Mouse (Mus musculus) heart, postnatal 14 days (tissue): ENCODE measurements at regions not wholly inside any gene's neighbourhood (a gene's known extent, or its start where the extent isn't known, plus 50 kb on each side); places are given as distances from the start of the nearest gene placed in this dataset.

Experiments
- DNase-seq, 2 experiments: peaks; one replicate each; pipeline ENCODE4 v3.0.0; 2021 to 2022
- intact Hi-C: fragments of 180-260 bp; cut with DNase I; formaldehyde crosslinking; loops from one replicate; pipeline ENCODE4 v1.15.1; 2025

DNA sequence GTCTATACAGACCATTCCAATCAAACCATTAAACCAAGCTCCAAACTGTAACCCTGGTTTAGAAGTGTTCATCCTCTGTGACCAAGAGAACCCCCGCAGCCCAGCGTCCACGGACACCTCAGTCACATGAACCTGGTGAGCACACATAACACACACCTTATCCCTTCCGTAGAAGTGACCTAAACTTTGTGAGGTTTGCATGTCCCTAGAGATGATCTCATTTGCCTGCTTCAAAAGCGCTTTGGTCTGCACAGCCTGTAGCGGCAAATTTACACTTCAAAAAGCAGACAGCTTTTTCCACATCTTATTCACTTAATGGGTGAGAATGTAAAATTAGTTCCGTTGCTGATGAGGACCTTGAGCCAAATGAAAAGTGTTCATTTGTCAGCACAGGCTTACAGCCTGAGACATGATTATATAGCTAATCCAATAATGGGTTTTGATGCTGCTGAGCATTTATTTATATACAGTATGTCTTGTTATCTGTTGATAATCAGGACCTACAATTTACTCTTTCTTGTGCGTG lies 122.3 kb upstream of the Lmo4 start:
- intact Hi-C loops: no loop called here
- DNase-seq: no peak

DNA sequence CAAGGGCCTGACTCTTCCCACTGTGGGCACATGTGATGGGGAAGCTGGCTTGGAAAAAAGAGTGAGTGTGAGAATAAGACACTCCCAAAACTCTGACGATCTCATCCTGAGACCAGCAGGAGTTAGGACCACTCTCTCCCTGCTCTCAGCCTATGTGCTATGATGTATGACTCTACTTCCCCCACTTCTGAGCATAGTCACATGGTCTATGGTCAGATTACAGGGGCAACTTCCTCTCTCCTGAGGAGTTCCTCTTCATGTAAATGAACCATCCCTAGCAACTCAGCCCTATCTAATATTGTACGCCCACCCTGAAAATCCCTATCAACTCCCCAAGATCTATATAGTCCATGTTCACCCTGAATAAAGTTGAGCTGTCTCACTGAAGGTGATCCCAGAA lies 120.0 kb upstream of the Lmo4 start:
- intact Hi-C loops: no loop called here
- no peak for DNase-seq

DNA sequence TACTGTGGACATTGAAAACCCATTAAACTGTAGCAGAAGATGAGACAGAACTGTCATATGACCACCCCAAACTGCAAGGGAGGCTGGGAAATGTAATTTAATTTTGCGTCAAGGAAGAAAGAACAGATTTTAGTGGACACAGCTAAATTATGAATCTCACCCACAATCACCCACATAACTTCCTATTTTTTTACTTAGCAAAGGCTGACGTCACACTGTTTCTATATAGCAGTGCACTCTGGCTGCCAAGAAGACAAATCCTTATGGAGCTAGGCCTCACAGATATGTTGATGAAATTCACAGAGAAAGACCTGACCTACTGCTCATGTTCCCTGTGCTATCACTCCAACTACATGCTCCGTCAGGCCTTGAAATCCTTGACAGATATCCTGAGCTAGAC lies 118.5 kb upstream of the Lmo4 start:
- intact Hi-C loops: no loop called here
- no peak for DNase-seq

DNA sequence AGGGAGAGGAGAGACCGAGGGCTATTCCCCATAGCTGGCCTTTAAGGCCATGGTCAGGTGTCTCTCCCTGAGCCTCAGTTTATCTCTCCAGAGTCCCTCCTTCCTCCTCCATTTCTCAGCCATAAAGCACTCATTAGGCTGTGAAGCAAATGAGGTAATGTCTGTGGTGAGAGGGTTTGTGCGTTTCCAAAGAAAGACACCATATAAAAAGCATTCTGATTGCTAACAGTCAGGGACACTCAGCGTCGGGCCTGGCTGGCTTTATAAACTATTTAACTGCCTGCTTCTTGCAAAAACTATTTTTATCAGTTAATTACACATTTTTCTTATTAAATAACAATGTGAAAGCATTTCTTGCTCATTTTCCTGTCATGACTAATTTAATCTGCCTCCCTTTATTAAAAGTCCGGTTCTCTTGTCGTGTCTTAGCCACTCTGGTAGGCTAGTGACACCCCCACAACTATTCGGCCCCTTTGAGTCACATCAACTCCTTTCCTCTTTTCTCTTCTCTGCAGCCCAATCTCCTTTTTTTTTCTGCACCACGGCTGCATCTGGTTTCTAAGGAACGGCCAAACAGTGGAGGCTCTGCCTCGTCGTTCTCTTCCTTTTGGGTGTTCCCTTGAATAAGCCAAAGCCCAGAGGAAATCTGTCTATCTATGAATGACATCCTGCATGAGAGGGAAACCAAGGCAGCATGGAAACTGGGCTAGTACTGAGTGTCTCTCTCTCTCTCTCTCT lies 114.6 kb upstream of the Lmo4 start:
- DNase-seq: no peak
- intact Hi-C loops: no loop called here

DNA sequence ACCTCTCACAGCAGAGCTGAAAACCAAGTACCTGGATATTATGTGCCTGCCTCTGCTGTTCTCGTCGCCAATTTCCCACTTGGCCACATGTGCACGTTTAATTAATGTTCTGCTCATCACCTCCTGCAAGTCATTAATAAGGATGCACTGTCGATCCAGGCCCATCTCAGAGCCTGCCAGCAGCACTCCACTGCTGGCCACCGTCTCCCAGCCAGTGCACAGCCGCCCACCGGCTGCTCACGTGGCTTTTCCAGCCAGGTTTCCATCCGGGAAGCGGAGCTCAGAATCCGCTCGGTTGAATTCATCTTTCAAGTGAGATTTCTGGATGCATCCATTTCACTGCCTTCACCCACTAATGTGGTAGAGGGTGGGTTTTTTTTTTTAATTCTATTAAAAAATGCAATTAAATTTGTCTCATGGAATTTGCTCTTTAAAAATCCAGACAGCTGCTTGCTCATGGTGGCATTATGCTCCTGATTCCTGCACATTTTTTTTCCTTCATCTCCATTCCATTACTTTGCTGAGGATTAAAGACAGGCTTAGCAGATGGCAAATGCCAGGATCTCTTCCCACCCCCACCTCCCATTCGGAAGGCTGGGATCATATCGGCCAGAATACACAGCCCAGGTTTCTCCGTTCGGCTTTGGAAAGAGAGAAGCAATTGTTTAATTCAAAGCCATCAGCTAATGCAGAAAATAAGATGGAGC lies 113.9 kb upstream of the Lmo4 start:
- DNase-seq: peak in 1 of 2 experiments; percentile 2
- intact Hi-C loops: no loop called here

DNA sequence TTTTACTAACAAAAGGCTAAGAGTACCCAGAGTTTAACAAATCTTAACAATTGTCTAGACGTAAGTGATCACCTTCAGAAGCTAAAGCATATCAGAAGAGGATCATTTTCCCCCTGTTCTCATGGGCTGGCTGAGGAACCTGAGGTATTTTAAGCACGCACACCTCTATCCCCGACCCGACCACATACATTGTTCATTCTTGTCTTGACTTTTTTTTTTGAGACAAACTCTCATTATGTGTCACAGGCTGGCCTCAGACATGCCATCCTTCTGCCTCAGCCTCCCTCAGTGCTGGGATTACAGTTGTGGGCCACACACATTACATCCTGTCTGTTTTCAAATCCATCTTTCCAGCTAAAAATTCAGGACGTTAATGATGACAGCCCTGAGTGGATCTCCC lies 105.7 kb upstream of the Lmo4 start:
- no peak for DNase-seq
- intact Hi-C loops: no loop called here

DNA sequence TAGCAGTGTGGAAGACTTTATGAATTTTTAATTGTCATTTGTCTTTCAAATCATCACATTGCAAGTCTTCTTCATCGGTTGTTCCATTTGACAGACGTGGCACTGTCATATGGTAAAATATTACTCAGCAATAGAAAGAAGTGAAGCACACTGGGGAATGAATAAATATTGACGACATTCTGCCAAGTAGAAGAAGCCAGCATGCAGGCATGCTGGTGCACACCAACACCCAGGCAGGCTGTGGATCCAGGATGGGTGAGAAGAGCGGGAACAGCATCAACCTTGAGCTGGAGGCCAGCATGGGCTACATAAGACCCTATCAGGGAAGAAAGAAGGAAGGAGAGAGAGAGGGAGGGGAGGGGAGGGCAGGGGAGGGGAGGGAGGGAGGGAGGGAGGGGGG lies 103.6 kb upstream of the Lmo4 start:
- intact Hi-C loops: no loop called here
- no peak for DNase-seq

DNA sequence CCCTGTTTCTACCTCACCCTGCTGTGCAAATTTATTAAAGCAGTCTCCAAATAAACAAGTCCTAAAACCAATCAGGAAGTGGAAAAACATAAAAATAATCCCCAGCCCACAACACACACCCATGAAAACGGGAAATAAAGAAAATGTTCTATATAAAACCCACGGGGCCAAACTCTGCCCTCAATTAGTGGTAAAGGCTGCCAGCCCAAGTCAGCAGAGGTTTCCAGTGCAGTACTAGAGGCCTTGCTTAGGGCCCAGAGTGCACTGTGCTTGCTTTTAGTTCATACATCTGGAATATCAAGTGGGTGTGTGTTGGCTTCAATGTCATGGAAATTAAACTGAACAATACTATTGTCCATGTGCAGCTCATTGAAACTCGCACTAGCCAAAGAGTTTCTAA lies 102.5 kb upstream of the Lmo4 start:
- no peak for DNase-seq
- intact Hi-C loops: no loop called here

DNA sequence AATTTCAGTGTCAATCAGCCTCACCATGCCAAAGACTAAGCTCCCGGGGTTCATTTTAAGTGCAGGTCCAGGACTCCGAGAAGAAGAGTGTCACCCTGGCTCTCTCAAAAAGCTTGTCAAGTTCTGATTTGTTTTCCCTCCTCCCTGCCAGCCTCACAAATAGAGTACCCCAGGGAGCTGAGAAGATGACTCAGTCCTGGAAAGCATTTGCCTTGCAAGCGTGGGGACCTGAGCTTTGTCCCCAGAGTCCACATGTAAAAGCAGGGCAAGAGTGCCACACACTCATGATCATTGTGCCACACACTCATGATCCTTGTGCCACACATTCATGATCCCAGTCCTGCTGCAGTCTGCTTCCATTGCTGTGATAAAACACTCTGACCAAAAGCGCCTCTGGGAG lies 100.4 kb upstream of the Lmo4 start:
- intact Hi-C loops: no loop called here
- DNase-seq: no peak

DNA sequence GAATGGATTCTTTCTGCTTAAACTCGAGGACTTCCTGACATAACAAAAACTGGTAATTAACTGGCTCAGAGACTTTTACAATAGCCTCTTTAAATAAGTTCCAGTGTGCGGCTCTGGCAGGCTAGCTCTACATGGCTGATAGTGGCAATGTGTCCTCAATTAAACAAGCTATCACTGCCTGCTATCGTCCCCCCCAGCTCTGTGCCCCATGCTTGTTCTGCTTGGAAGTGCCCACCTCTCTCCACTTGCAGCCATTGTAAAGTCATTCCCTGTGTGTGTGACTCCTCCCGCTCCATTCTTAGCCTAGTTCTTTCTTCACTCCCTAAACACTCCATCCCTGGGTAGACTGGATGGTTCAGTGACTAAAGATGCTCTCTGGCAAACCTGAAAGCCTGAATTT lies 99.9 kb upstream of the Lmo4 start:
- intact Hi-C loops: no loop called here
- no peak for DNase-seq

DNA sequence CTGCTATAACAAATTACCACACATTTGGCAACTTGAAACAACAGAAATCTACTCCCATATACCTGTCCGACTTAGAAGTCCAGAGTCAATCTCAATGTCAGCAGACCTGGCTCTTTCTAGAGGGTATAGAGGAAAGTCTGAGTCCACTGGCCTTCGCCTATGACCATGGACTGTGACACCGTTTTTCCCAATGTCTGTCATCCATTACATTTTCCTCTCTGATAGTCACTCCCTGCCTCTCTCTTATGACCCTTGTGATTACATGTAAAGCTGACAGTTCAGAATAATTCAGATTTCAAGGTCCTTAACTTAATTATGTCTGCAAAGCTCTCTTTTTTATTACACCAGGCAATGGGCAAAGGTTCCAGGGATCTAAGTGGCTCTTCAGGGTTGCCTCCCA lies 97.6 kb upstream of the Lmo4 start:
- intact Hi-C loops: no loop called here
- DNase-seq: no peak

DNA sequence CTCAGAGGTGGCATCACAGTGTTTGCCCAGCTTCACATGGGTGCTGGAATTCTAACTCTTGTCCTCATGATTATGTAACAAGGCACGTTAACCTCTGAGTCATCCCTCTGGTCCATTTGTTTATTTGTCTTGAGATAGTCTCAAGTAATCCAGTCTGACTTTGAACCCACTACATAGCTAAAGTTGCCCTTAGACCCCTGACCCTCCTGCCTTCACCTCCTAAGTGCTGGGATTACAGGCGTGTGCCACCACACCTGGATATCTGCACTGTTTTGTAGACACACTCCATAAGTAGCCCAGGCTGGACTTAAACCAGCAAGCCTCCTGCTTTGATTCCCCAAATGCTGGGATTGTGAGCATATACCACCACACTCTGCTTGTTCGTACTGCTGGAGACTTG lies 96.0 kb upstream of the Lmo4 start:
- intact Hi-C loops: no loop called here
- no peak for DNase-seq

DNA sequence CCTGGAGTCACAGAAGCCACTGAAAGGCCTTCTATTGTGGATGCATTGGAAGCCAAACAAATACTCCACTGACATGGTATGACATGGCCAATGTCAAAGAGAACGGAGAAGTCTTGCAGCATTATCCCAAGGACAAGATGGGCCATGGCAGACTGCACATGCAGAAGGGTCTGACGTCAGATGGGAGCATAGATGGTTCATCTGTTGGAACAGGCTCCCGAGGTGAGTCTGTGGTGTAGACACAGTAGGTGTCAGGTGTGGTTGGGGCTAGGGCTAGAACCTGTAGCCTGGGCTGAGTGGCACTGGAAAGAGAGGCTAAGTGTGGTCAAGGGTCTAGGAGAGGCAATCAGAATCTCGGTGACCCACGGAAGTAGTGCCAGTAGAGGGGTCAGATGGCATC lies 94.2 kb upstream of the Lmo4 start:
- no peak for DNase-seq
- intact Hi-C loops: no loop called here

DNA sequence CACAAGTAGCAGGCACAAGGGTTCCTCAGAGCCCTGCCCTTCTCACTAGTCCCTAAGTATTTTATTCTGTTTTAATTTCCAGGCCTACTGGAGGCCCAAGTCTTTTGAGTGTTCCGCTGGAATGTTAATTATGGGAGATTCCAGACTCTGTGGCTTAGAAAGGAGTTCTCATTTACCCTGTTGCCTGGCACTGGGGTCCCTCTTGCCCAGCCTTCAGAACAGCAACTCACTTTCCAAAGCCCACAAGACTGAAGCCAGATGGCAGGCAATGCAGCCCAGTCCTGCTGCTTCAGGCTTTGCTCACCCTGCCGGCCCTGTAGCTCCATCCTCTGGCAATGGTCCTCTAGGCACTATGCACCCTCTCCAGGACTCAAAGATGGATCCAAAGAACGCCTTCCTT lies 84.5 kb upstream of the Lmo4 start:
- DNase-seq: no peak
- intact Hi-C loops: no loop called here

DNA sequence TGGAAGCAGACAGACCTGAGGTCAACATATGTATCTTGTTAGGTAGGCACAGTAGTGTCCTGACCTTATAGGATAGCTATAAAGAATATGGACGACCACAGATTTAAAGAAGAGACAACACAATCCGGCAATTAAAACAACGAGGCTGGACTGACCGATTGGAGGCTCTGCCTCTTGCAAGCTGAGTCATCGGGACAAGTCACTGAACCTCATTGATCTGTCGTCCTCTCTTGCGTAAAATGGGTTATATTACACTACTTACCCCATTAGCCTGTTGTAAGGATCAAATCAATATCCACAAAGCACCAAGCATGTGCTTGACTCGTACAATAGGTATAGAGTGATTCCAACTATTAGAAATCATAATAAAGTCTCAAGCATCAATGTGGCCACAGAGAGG lies 81.1 kb upstream of the Lmo4 start:
- no peak for DNase-seq
- intact Hi-C loops: no loop called here

DNA sequence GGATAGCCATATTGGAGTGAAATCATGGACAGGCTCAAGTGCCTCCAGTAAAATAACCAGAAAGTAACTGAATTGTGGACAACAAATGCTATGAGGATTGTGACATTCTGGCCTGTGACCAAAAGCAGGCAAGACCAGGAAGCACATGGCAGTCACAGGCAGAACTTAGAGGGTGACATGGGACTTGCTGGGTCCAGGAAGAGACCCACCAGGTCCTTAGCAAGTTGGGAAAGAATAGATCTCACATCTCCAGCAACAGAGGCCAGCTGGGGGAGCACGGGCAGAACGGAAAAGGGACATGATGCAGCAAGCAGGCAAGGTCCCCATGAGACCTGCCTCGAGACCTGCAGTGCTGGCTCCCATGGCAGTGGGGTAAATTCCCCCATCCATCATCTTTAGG lies 79.3 kb upstream of the Lmo4 start:
- no peak for DNase-seq
- intact Hi-C loops: no loop called here

DNA sequence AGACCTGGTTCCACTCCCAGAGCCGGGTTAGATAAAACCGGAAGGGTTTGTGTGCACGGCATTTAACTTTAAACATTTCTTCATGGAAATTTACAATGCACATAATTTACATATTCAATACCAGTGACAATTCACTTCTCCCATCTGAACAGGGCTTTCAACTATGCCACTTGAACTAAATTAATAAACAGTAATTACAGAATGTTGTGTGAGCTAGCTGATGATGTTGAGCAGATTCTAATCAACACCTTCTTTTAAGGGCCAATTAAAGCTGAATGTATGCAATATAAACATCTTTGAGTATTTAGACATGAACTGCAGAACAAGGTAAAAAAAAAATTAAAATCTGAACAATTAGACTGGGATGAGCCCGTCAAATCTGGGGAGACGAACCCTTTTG lies 68.1 kb upstream of the Lmo4 start:
- intact Hi-C loops: no loop called here
- no peak for DNase-seq

DNA sequence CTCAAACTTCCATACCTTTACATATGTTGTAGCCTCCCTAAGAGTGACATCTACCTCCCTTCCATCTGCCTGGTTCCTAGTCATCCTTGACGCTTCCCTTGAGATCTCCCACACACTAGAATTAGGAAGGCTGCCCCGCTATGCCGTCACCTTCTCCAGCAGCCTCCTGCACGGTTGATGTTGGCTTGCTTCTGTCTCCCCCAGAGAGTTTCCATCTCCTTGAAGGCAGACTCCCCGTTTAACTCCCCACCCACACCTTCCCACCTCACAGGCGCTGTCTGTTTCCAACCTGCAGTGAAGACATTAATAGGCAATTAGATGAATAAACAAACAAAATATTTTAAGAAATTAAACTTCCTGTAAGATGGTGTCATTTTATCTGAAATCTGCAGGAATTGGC lies 65.2 kb upstream of the Lmo4 start:
- no peak for DNase-seq
- intact Hi-C loops: no loop called here

DNA sequence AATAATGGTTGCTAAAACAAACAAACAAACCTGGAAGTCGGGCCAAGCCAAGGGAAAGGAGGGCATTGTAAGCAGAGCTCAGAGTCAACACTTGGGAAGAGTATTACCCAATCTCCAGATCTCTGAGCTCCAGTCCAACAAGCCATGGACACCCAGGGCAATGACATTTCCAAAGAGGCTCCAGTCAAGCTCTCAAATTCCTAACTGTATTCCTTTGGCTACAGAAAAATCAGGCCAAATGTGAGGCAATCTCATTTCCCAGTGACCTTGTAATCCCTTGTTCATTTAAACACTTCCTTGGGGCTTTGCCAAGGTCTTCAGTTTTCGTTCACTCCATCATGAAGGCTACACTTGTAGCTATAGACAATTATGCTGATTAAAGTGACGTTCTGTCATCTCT lies 59.5 kb upstream of the Lmo4 start:
- intact Hi-C loops: no loop called here
- no peak for DNase-seq

DNA sequence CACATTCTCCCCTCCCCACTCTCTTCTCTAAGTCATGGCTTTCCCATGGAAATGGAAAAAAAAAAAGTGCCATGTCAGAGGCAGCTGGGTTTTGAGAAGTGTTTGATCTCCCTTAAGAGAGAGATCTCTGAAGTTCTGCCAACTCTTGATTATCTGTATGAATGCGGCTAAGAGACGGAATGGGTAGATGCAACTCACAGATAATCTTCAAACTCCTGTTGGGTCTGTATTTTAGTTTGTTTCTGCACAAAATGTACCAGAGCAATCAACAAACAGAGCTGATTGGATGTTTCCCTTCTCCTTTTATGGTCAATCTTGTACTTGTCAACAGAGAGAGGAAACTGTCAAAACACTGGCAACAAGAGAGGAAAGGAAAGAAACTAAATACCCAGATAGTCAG lies 55.9 kb upstream of the Lmo4 start:
- intact Hi-C loops: no loop called here
- DNase-seq: no peak

DNA sequence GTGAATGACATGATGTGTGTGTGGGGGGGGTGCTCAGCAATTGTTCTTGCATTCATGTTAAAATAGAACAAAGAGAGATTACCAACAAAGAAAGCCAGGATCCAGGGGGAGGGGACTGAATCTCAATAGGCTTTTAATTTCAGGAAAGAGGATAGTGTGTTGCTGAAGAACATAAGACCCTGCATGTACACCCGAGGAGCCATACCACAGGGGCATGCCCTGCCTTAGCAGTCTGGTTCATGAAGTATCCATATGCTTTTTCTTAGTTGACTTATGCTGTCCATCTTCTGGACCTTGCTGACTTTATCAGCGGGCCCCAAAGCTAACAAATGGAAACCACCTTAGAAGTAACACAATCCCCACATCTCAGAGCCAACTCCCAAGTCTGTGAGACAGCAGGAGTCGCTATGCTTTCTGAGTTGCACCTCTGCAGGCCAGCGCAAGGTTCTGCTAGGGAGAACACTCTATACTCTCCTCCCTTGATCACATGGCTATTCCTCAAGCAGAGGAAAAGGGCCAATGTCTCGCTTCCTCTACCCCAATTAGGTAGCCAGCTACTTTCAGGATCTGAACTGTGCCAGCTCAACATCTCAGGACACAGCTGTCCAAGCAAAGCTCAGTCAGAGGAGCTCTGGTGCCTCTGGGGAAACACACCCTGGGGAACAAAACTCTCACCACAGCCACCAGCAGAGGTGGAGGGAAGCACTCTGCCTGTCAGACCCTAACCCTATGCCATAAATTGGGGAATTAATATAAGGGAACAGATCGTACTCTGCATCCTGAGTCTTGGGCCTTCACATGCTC lies 52.9 kb upstream of the Lmo4 start:
- intact Hi-C loops: no loop called here
- DNase-seq: no peak

DNA sequence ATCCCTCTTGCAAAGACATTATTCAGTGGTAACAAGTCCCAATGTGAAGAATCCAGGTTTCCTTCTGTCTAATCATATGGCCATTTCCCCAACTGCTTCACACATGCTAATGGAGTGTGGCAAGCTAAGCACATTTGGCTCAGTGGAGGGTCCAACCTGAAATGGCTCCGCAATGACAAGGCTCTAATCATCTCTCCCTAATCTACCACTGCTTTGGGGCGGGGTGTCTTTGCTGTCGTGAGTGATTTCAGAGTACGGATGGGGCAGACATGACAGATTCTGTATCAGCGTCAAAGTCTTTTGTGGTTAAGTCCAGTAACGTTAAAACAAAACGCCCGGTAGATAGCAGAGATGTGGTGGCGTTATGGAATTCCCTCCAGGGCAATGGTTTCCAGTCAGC lies 52.2 kb upstream of the Lmo4 start:
- DNase-seq: no peak
- intact Hi-C loops: no loop called here
